Mouse (Mus musculus) midbrain, postnatal 0 days (tissue): ENCODE measurements at regions not wholly inside any gene's neighbourhood (a gene's known extent, or its start where the extent isn't known, plus 50 kb on each side); places are given as distances from the start of the nearest gene placed in this dataset.
A peak's percentile ranks its signal among the peaks of the same experiment; 100 is the strongest.

ENCODE experiments used
- ATAC-seq: fragments of 200-750 bp; cut with Nextera tagmentation; 2 replicates; pipeline ENCODE4 v1.8.0; 2017; ENCODE audit warnings: moderate number of reproducible peaks, mild to moderate bottlenecking, moderate TSS enrichment, moderate library complexity; ENCODE audit not compliant: low FRiP score
- DNase-seq: peaks from one replicate; pipeline ENCODE4 v3.0.0-alpha.2; 2015; ENCODE audit warnings: low spot score
- H3K27ac ChIP-seq: fragments of 300-500 bp; sonication (generic); 2 replicates; pipeline ENCODE4 v1.5.1; 2014; ENCODE audit warnings: low read depth, mild to moderate bottlenecking, low read length, mixed read lengths
- H3K27me3 ChIP-seq: fragments of 300-500 bp; sonication (generic); 2 replicates; pipeline ENCODE4 v1.6.1; 2014; ENCODE audit warnings: low read length, control low read depth, mixed read lengths; ENCODE audit not compliant: insufficient read depth
- H3K36me3 ChIP-seq: fragments of 300-500 bp; sonication (generic); 2 replicates; pipeline ENCODE4 v1.6.1; 2014; ENCODE audit warnings: low read length, control low read depth, mixed read lengths; ENCODE audit not compliant: insufficient read depth
- H3K4me1 ChIP-seq: fragments of 300-500 bp; sonication (generic); 2 replicates; pipeline ENCODE4 v1.6.1; 2014; ENCODE audit warnings: mild to moderate bottlenecking, control low read depth, antibody characterized with exemption, low read length, mixed read lengths; ENCODE audit not compliant: insufficient read depth
- H3K4me2 ChIP-seq: fragments of 300-500 bp; sonication (generic); 2 replicates; pipeline ENCODE4 v1.6.1; 2014; ENCODE audit warnings: low read depth, mild to moderate bottlenecking, low read length, mixed read lengths; ENCODE audit not compliant: poor library complexity, severe bottlenecking
- H3K4me3 ChIP-seq: fragments of 300-500 bp; sonication (generic); 2 replicates; pipeline ENCODE4 v1.5.1; 2014; ENCODE audit warnings: low read depth, mild to moderate bottlenecking, low read length, moderate library complexity
- H3K9ac ChIP-seq: fragments of 300-500 bp; sonication (generic); replicated peaks from 2 replicates; pipeline ENCODE4 v1.6.1; 2014; ENCODE audit warnings: mild to moderate bottlenecking, low read length, moderate library complexity, mixed read lengths; ENCODE audit not compliant: poor library complexity, severe bottlenecking
- H3K9me3 ChIP-seq: fragments of 300-500 bp; sonication (generic); 2 replicates; pipeline ENCODE4 v1.6.1; 2016; ENCODE audit warnings: low read length, control low read depth
- CTCF ChIP-seq: IDR thresholded peaks from 2 replicates; pipeline ENCODE4 v1.5.1; 2016; ENCODE audit warnings: antibody characterized with exemption, mild to moderate bottlenecking
- WGBS: fragments of 180-500 bp; shearing (Covaris S2); extraction: QIAGEN DNeasy Blood & Tissue Kit; methylation state at CpG from one replicate; pipeline ENCODE4 v1.1.7; 2014; 5-methylcytosine and 5-hydroxymethylcytosine counted together

DNA sequence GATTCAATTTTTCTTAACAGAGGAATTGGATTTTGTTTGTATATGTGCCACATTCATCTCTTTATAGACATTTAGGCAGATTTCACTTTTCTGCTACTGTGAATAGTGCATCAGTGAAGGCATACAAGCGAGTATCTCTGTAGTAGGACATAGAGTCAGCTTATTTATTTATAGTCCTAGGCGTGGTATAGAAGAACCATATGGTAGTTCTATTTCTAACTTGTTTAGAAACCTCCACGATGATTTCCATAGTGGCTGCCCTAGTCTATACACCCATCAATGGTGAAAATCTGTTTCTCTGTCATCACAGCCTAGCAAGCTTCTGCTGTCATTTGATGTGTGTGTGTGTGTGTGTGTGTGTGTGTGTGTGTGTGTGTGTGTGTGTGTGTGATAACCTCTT is 387.6 kb downstream of the Kctd12 start:
- DNase-seq, result no peak
- Histone ChIP-seq H3K9me3 (no peaks in the 10 kb centered on the region), H3K4me3 (no peak overlapping the region), H3K4me2 (no peak overlapping the region), H3K9ac (no peak overlapping the region), H3K27me3 (no peaks in the 10 kb centered on the region), H3K36me3 (no peaks in the 10 kb centered on the region), H3K4me1 (no peaks in the 10 kb centered on the region), H3K27ac (no peak overlapping the region)
- TF ChIP-seq CTCF, result no peak
- 87% methylated on average over 3 of the region's 3 CpGs for WGBS
- ATAC-seq, result no peak

DNA sequence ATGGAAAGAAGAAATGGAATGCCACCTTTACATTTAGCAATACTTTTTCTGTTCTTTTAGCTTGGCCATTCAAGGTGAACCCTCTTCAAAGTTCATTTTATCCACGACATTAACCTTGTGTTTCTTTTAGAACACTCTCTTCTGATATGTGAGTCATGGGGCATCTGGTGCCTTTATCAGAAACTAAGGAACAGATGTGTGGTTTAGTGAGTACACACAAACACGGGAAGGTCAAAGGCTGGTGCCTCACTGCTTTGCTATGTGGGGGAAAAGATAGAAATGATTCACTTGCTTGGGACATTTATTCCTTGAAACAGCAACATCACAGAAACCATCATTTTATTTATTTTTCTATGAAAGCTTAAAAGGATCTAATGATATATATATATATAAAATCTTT is 428.7 kb downstream of the Kctd12 start:
- no peak for TF ChIP-seq CTCF

DNA sequence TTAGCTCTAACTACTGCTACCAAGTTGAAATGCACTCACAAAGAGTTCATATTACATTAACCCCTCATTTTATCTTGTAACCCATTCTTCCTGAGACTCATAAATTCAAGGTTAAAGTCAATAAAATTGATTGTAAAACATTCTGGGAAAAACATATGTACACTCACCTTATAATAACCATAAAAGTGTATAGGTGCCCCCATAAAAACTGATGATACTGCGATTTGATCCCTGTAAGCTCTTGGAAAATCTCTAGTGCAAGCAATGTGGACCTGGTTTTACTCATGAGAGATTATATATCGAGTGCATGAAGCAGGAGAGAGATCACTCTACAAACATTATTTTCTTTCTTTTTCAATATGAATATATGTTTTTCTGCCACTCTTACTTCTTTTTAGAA is 429.8 kb downstream of the Kctd12 start:
- 87% methylated on average over 2 of the region's 2 CpGs for WGBS
- Histone ChIP-seq H3K27ac (no peak overlapping the region), H3K36me3 (no peaks in the 10 kb centered on the region), H3K4me2 (no peak overlapping the region), H3K27me3 (no peaks in the 10 kb centered on the region), H3K4me3 (no peak overlapping the region), H3K9me3 (no peaks in the 10 kb centered on the region), H3K9ac (no peak overlapping the region), H3K4me1 (no peaks in the 10 kb centered on the region)
- TF ChIP-seq CTCF, result no peak
- ATAC-seq, result no peak
- no peak for DNase-seq

More for the DNA sequence above, 428.7 kb downstream of the Kctd12 start:
- WGBS, result 75% methylated on average over 2 of the region's 2 CpGs
- Histone ChIP-seq H3K27me3 (no peaks in the 10 kb centered on the region), H3K36me3 (no peaks in the 10 kb centered on the region), H3K4me2 (no peak overlapping the region), H3K4me3 (no peak overlapping the region), H3K9me3 (no peaks in the 10 kb centered on the region), H3K27ac (no peak overlapping the region), H3K9ac (no peak overlapping the region), H3K4me1 (no peaks in the 10 kb centered on the region)
- ATAC-seq, result no peak
- no peak for DNase-seq

GRCm38 (mm10) chr14:102524894-102525577 is 457.4 kb downstream of the Kctd12 start:
- H3K4me2 ChIP-seq, result no peak overlapping the region
- H3K27ac ChIP-seq, result no peak overlapping the region
- no peaks in the 10 kb centered on the region for H3K36me3 ChIP-seq
- H3K4me3 ChIP-seq, result no peak overlapping the region
- ATAC-seq (no peak), DNase-seq (no peak)
- no peaks in the 10 kb centered on the region for H3K4me1 ChIP-seq
- H3K27me3 ChIP-seq, result no peaks in the 10 kb centered on the region
- WGBS, result 69% methylated on average over 9 of the region's 9 CpGs
- no peak overlapping the region for H3K9ac ChIP-seq
- TF ChIP-seq CTCF, result no peak
- H3K9me3 ChIP-seq, result no peaks in the 10 kb centered on the region

- no peak overlapping the region for H3K4me2 ChIP-seq
- 9% methylated on average over 2 of the region's 2 CpGs for WGBS
- no peak overlapping the region for H3K4me3 ChIP-seq
- DNase-seq, result peak; percentile 47
- H3K27ac ChIP-seq, result no peak overlapping the region
- peak; percentile 13; the same call in 1 of the 2 replicates for TF ChIP-seq CTCF
- H3K9me3 ChIP-seq, result no peaks in the 10 kb centered on the region
- no peak; the same call in 1 of the 2 replicates for ATAC-seq
- no peak overlapping the region for H3K9ac ChIP-seq
- H3K27me3 ChIP-seq, result no peaks in the 10 kb centered on the region
- no peaks in the 10 kb centered on the region for H3K4me1 ChIP-seq
- H3K36me3 ChIP-seq, result no peaks in the 10 kb centered on the region
These were observed 465.7 kb downstream of the Kctd12 start for GRCm38 (mm10) chr14:102516765-102517164.

DNA sequence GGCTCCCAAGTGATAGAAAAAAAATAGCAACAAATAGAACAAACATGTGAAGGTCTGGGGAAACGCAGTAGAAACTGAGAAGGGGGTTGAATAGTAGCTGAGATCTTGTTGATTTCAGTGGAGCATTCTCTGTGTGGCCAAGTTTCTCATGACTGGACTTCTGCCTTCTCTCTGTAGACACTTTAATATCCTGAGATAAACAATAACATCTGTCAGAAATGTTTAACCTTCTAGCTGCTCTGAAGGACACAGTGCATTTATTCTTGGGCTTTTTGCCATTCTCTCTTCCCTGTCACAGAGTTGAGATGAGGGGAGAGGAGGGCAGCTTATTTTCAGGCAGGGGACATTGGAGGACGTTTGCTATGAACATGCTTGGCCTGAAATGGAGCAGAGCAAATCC is 467.9 kb downstream of the Kctd12 start:
- Histone ChIP-seq H3K4me2 (no peak overlapping the region), H3K9ac (no peak overlapping the region), H3K27me3 (no peaks in the 10 kb centered on the region), H3K4me1 (no peaks in the 10 kb centered on the region), H3K9me3 (no peaks in the 10 kb centered on the region), H3K4me3 (no peak overlapping the region), H3K36me3 (no peaks in the 10 kb centered on the region), H3K27ac (no peak overlapping the region)
- no peak for ATAC-seq
- no peak for DNase-seq
- WGBS, result 52% methylated on average over 2 of the region's 2 CpGs
- TF ChIP-seq CTCF, result no peak
